Mouse (Mus musculus) spleen, adult 18-20 months (tissue): ENCODE measurements around the gene Asap2.
A peak's percentile ranks its signal among the peaks of the same experiment; 100 is the strongest.

Experiments used
- DNase-seq, 2 experiments: peaks; one replicate each; pipeline ENCODE4 v3.0.0; 2022; ENCODE audit warnings: mixed read lengths in 2 of 2

The Asap2 gene

DNA sequence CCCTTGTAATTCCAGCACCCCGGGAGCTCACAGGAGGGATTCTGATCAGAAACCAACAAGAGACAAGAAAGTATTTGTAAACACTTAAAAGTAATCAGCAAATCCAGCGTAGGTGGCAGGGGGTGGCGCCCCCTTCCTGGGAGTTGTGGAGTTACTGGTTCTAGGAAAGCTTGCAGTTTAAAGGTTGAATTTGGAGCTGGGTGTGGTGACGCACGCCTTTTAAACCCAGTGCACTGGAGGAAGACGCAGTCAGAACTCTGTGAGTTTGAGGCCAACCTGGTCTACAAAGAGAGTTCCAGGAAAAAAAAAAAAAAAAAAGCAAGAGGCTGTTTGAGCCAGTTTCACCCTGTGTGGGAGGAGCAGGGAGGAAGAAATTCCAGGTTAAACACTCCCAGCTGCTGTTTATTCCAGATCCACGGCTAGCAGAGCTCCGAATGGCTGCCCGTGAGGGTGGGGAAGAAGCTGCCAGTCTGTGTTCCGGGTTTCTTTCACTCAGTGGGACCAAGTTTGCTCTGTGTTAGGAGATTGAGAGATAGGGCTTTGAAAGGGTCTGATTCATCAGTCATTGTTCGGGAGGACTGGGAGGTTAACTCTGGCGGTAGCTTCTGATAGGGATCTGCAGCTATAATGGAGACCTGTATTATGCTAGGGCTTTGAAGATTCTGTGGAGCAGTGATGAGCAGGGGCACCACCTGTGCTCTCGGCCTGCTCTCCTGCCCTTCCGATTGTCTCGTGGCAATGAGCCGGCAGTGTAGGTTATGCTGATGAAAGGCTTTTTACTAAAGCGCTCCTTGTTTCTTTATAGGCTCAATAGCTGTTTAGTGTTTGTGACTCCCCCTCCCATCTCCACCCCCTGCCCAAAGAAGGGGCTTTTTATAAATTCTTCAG lies 144.0 kb downstream of the Asap2 start:
- DNase-seq = peak in 1 of 2 experiments; percentile 14

DNA sequence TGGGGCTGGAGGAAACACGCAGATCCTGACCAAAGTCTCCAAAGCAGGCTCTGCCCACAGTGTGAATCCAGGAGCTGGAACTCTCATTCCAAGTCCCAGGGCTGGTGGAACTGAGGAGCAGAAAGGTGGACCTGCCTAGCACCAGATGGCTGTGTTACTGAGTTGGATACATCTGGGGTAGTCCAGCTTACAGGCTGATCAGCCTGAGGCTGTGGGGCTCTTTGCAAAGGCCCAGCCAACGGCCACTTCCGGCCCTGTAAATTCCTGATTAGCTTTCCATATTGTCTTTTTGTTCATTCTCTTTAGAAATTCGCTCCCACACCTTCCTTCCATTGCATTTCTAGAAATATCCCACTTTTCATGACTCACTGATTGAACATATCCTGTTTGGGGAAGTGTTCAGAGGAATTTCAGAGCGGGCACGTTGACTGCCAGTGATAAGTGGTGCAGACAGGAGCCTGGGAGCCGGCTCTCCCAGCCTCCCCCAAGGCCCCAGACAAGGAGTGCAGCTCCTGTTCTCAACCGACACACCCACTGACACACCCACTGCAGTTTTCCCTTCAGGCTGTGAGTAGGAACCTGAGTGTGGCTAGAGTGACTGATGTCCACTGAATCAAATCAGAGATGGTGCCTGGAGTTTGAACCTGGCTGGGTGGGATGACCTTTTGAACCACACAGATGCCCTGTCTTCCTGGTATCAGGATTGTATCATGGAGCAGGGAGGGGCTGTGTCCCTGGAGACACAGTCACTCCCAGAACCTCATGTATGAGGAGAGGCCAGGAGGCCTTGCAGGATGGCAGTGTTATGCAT lies 145.6 kb downstream of the Asap2 start:
- no peak for DNase-seq

DNA sequence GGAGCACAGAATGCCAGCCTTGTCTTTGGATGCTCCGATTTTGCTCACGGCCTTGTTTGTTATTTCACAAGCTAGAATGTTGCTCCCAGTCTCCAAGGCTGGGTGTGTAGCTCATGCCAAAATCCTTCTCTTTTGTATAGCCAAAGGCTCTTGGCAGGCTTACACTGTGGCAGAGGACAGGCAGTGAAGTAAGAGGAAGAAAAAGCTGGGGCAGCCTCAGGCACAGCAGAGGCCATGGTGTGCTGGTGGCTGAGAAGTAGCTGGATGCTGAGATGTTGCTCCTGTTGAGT lies 146.1 kb downstream of the Asap2 start:
- DNase-seq = no peak

DNA sequence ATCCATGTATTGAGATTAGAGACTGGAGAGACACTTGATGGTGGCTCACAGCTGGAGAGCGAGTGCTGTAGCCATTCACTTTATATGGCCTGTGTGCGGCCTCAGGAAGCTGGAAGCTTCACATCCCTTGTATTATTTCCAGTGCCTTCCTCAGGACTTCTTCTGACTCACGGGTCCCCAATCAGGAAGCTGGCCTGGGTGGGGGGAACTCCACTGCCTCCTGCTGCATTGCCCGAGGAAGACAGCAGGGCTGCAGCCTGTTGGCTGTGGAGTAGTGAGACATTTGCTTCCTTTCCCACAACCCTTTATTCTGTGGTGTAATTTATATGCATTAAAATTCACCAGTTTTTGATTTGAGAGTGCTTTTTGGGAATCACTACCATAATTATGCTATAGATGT lies 149.3 kb downstream of the Asap2 start:
- no peak for DNase-seq

DNA sequence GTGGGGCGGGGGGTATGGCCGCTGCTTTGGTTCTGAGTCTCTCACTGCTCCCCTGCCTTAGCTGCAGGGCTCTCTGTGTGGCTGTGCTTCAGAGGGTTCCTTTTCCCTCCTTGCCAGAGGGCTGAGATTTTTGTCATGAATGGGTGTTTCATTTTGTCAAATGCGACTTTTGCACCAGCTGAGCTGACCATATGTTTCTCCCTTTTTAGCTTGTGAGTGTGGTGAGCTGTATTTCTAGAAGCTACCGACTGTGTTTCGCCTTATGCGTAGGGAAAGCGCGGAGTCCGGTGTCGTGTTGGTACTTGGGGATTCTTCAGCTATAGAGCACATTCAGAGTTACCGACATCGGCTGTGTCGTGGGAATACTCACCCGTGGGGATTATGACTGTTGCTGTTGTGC lies 149.9 kb downstream of the Asap2 start:
- DNase-seq = no peak

DNA sequence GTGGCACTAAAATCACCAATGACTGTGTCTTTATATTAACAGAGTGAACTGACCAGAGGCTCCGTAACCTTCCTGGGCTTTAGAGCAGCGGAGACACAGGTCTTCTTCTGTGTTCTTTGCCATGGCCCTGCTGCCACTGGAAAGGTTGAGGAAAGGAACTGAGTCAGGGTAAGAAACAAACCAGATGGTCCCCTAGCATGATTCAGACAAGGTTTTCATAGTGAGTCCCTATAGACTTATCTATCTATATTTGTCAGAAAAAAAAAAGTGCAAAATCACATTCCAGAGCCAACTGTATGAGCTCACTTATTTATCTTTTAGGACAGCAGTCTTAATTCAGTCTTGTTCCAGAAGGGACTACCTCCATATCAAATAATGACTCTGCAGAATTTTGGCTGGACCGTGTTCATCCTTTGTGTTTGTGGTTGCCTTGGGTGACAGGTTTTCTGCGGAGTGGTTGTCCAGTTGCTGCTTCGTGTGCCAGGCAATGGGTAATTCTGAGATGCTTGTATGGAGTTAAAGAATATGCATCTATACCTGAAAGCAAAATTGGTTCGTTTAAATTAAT lies 150.6 kb downstream of the Asap2 start:
- no peak for DNase-seq

DNA sequence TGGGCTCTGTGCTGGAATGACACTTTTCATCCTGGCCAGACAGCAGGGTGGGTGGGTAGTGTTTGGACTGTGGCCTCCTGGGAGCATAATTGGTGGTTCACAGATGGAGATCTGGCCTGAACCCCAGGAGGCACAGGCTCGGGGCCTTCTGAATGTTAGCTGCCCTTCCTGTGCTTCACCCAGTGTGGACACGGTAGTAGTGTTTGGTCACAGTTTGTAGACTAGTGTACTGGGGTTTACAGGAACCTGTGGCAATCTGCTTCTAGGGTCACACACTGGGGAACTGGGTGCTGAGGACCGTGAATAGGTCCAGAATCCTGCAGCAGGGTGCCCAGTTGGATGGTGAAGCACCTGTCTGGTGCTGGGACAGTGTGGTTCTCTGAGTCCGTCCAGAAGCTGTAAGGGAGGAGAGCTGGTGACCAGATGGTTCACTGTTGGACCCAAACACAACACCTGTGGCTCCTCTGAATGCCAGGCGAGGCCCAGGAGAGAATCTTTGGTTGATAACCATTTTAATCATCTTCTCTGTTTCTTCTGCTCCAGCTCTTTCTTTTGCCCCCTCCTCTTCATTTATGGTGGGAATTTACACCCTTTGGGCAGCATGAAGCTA lies 151.5 kb downstream of the Asap2 start:
- DNase-seq = no peak

DNA sequence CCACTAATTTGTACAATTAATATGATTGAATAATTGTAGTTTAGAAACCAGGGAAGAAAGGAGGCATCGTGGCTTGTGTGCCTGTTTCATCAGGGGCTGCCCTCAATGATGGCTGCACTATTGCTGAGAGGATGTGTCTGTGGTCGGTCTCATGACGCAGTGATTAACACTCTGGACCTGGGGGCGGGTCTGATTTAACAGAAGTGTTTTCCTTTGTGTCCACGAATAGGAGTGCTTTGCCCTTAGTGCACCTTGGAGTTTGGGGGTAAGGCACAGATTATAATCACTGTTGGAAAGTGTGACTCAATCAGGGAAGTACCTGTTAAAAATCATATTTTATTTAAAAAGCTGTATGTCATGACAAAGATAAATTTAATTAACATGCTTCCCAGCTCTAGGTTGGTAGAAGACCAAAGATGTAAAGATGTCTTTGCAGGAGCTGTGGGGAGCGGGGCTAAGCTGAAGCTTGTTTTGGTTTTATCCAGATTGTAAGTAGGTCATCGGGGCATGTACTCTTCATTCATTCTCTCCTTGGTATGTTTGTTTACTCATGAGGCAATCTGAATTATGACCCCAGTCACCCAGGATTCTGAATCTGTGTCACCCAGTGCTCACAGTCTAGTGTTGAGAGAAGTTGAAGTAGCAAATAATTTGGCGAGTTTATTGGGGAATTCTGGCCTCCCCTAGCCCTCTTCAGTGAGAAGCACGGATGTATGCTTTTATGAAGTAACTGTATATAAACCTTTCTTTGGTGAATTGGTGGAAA lies 152.4 kb downstream of the Asap2 start:
- DNase-seq = no peak

DNA sequence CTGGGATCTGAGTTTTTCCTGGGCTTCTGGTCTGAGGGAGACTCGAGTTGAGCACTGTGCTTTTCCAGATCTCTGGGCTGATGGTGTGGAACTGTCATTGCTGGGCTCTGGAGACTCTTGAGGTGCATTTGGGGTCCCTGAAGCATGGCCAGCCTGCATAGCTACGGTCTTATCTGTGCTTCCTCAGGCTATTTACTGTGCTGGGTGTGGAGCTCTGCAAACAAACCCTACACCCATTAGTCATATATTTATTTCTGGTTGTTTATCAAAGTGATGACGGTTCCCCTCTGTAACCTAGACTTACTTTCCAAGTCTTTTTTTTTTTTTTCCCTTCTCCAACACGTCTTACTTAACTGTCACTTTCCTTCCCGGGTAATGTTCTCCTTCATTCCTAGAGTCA lies 154.3 kb downstream of the Asap2 start:
- no peak for DNase-seq

DNA sequence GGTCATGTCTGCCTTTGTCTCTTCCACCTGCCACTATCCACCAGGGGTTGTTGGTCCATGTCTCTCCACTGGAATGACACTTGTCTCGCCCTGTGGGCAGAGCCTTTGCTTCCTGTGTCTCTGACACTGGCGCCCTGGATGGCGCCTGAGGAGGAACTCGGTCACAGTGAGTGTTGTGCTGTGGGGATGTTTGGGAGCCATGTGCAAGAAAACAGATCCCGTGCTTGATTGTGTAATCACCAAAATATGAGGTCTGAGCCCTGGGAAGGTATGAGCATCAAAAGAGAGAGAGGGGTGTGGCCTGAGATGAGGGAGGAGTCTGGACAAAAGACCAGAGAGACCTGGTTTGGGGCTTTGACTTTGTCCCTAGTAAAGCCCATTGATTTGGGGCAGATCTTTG lies 154.8 kb downstream of the Asap2 start:
- no peak for DNase-seq

DNA sequence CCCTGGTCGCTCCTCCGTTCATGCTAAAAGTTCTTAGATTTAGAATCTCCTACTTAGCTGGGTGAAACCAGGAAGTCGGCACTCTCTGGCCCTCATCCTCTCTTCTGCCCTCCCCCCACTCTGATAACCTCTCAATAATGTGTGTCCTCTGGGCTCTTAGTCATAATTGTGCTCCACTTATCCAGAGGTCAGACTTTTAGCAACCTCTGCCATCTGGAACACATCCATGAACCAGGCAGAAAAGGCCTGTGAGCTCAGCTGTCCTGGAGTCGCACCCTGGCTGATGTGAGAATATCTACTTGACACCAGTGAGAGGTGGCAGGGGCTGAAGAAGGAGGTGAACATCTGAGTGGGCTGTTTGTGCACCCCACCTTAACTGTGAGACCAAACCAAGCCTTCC lies 156.6 kb downstream of the Asap2 start:
- DNase-seq = no peak

DNA sequence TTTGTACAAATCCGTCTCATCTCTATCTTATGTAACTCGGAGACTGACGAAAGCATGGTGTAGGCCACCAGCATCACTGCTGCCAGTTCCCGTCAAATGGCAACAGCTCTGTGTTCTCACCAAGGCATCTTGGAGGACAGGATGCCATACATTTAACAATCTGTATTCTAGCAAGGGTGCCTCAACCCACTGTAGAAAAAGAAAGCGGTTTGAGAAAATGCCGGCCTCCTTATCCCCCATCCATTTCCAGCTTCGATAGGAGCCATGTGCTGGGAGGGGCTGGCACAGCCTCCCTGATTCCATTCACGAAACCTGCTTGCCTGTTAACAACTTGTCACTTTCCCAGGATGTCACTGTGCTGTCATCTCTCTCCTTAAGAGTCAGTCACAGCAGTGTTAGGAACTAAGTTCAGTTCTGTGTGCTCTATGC lies 163.0 kb downstream of the Asap2 start:
- DNase-seq = no peak

DNA sequence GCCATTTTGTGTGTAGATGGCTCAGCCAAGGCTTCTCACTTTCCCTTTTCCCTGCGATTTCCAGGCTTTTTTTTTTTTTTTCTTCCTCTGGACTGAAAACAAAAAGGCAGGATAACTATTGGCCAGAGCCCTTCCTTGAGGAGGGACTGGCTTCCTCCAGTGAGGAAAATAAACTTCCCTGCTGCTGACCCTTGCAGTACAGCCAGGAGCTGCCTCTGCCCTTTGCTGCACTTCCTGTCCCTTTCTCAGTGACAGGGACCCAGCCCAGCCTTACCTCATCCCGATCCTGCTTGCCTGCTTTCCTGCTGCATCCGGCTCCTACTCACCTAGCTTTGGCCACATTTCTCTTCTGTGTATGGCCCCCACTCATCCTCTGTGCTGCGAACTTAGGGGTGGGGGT lies 164.8 kb downstream of the Asap2 start:
- DNase-seq = no peak

DNA sequence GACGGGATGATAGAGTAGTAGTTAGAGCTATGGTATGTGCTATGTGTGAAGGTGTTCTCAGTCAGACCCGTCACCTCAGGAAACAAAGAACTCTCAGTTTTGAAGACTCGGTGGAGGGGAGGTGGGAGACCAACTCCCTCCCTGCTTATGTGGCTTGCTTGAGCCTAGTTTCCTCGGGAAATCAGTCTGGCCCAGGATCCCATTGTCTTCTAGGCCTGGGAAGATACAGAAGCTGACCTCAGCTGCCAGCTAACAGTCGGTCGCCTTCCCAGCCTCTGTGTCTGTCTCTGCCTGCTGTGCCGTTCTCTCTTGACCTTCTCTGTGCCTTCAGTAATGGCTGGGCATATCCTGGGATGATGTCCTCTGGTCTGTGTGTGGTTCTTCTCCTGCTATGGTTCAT lies 169.0 kb downstream of the Asap2 start:
- DNase-seq = no peak

DNA sequence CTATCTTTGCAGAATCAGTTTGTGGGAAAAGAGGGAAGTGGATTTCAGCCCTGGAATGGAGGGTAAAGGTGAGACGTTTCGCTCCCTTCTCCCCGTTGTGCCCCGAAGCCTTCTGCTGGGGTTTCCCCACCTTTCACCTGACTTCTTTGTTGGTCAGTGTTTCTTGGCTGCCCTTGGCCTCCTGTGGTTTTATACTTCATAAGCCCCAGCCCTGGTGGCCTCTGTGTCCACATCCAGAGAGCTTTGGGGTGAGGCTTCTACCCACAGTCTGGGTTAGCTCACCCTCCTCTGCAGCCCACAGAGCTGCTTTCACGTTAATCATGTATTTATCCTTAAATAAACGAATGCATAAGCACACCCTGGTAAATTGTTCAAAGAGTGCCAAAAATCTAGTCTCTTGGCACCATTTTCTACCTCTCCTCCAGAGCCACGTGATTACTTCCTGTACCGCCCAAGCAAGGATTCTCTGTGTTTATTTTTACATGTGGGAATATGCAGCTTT lies 170.1 kb downstream of the Asap2 start:
- DNase-seq = no peak

DNA sequence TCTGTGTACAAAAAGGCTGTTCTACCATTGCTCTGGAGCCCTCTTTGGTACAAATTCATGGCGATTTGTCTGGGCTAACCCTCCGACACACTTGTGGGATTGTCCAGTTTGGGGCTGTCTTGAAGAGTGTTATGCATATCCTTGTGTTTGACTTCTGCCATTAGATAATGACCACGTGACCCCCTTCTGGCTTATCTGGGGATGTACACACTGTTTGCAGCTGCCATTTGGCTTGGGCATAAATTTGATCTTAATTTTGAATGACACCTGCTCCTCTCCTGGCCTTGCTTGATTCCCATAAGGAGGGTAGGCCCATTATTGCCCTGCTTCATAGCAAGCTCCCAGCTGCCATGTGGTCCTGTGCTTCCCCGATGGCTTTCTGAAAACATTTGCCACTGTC lies 171.6 kb downstream of the Asap2 start:
- no peak for DNase-seq

DNA sequence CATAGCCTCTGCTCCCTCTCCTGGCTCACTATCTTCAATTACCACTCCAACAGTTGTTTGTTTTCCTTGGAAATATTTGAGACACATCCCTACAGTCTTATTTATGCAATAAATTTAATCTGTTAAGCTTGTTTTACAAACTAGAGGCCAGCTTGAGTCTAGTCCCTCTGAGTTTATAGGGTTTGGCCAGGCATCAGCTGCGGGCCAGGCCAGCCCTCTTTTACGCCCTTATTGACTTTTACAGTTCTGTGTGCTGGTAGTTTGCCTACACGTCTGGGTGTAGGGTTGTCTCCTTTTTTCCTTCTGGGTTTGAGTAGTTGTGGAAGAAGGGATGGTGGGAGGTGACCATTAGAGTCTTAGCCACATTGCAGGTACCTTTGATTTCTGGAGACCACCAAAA lies 173.4 kb downstream of the Asap2 start:
- DNase-seq = no peak

DNA sequence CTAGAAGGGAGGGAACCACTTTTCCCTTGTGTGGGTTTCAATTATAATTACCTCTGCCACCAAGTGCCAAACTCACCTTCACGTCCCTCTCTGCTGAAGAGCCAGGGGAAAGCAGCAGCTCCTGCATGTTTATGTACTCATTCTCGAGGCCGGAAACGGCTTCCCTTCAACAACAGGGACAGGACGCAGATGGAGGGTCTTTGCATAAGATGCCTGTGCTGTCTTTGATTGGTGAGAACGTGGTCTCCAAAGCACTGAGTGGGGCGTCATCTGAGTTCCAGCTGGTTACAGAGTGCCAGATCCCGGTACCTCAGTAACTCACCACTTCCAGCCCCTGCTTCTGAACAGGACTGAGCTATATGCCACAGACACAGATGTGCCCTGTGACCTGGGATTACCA lies 174.0 kb downstream of the Asap2 start:
- DNase-seq = no peak

DNA sequence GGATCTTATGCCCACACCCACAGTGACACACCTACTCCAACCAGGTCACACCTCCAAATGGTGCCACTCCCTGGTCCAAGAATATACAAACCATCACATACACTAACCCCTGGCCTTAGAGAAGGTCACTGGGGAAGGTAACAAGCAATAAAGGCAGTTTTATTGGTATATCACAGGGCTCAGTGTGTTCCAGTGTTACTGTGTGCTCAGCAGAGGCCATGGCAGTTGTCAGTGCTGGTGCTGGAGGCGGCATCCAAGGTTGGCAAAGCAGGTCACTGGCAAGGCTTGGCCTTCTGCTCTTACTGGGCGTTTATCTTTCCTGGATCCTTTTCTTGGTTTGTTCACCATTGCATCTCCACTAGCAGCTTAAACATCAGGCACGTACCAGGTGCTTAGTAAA lies 174.9 kb downstream of the Asap2 start:
- DNase-seq = no peak

DNA sequence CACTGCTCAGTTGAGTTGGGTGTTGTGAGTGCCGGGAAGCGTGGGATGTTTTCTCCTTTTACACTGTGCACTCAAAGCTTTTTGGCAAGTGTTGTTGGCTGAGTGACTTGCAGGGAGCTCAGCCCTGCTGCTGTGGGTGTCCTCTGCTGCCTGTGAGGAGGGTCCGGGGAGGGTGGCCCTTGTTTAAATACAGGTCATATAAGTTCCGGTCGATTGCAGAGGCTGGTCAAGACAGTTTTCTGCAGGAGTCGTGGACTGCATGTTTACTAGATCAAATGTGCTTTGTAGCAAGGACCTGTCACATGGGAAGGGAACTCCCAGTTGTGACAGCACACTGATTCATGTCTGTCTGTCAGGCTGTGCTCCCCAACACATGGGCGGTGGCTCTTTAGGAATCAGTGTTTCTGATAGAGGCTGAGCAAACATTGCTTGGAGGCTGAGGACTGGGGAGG lies 175.7 kb downstream of the Asap2 start:
- DNase-seq = no peak

DNA sequence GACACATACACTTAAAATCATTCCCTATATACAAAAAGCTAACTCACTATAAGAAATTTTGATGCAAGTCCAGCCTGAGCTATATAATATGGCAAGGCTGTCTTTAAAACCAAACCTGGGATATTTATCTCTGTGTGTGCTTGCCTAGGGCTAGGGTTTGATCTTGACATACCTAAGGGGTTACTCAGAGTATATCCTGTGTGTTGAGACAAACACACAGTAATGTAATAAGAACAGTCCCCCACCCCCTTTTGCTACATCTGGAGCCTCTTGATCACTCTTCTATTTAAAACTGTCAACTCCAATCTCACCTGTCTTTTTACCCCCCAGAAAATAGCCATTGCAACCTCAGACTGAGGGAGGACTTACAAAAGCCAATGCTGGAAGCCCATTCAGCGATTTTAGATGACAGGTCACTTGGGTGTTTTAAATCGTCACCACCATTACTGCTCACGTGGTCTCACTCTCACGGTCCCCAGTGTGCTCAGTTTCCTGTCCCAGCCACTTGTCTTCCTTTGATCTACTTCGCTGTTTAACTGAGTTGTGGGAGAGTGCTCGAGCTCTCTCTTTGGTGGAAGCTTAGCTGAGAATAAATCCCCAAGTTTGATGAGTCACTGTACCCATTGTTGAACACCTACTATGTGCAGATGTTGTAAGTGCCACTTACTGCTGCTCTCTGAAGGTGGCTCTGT lies 176.8 kb downstream of the Asap2 start:
- peak in 1 of 2 experiments; percentile 24 for DNase-seq

DNA sequence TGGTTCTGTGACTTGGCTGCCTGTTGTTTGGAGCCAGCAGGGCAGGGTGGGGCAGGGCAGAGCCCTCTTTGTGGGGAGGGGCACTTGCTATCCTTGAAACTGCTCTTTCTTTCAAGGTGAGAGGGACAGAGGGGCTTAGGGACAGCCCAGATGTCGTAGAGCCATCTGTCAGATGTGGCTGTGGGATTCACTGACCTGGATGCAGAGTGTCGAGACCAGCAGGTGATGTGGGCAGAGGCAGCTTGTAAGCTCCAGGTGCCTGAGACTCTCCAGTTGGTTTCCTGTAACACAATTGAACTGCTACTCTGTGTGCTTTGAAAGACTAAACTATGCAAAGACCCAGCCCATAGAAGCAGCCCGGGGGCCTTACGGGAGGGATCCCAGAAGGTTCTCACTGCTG lies 177.5 kb downstream of the Asap2 start:
- DNase-seq = no peak
